Mouse (Mus musculus) heart, postnatal 0 days (tissue): ENCODE measurements at regions not wholly inside any gene's neighbourhood (a gene's known extent, or its start where the extent isn't known, plus 50 kb on each side); places are given as distances from the start of the nearest gene placed in this dataset.

ENCODE experiments used
- CTCF ChIP-seq: IDR thresholded peaks from 2 replicates; pipeline ENCODE4 v1.5.1; 2016; ENCODE audit warnings: antibody characterized with exemption, control low read depth, low read depth
- EP300 ChIP-seq: IDR thresholded peaks from 2 replicates; pipeline ENCODE4 v1.6.1; 2016; ENCODE audit warnings: antibody characterized with exemption, low read depth

- TF ChIP-seq CTCF = no peak
- TF ChIP-seq EP300 = no peak
Measured at GRCm38 (mm10) chr10:117492391-117492990, 112.7 kb upstream of the Cpsf6 start.
